Mouse (Mus musculus) cortical plate, adult 2 months (tissue): ENCODE measurements around the gene Asprv1.

Experiments used
- CTCF ChIP-seq: fragments of 200-500 bp; IDR thresholded peaks from 2 replicates; pipeline ENCODE4 v1.5.1; 2011; ENCODE audit warnings: mild to moderate bottlenecking, control low read depth, low read length; ENCODE audit not compliant: insufficient read depth; ENCODE audit errors: extremely low read depth
- POLR2A ChIP-seq: fragments of 200-500 bp; IDR thresholded peaks from 2 replicates; pipeline ENCODE4 v1.6.1; 2011; ENCODE audit warnings: mild to moderate bottlenecking, low read length, control low read depth; ENCODE audit not compliant: insufficient read depth; ENCODE audit errors: extremely low read depth

- TF ChIP-seq CTCF (no peak), POLR2A (no peak)
Measured at GRCm38 (mm10) chr6:86644775-86645400, 16.9 kb downstream of the Asprv1 start.
